Mouse (Mus musculus) brown adipose tissue, adult 24 weeks (tissue): ENCODE data around the gene Efcab8. TPM values are rescaled to one million over a fixed set of nuclear protein-coding genes. Genes with fewer than 3 reads are reported as not detected.
"Not testable (repeated sequence)": the region's sequence is repeated elsewhere in the genome, so short reads cannot be mapped to it uniquely, and the experiment has no call there.

Experiments used
- H3K27ac ChIP-seq: fragments of 200-500 bp; replicated peaks from 2 replicates; pipeline ENCODE4 v1.5.1; 2012; ENCODE audit warnings: low read depth, mild to moderate bottlenecking, low read length
- H3K4me1 ChIP-seq: fragments of 200-500 bp; 2 replicates; pipeline ENCODE4 v1.6.1; 2012; ENCODE audit warnings: low read length, mixed read lengths; ENCODE audit not compliant: control insufficient read depth, insufficient read depth, insufficient read length
- H3K4me3 ChIP-seq: fragments of 200-500 bp; 2 replicates; pipeline ENCODE4 v1.5.1; 2012; ENCODE audit warnings: low read depth, mild to moderate bottlenecking, low read length, moderate library complexity; ENCODE audit not compliant: insufficient read depth
- polyA plus RNA-seq: library from polyadenylated mRNA; stranded (reverse); fragments of >200 nt; gene quantifications from 2 replicates; pipeline ENCODE4 v1.2.4, GENCODE M21; 2012; ENCODE audit not compliant: missing spikeins, insufficient read depth, insufficient read length

Efcab8 gene
- polyA plus RNA-seq, 1 experiment = 0.63 TPM

DNA sequence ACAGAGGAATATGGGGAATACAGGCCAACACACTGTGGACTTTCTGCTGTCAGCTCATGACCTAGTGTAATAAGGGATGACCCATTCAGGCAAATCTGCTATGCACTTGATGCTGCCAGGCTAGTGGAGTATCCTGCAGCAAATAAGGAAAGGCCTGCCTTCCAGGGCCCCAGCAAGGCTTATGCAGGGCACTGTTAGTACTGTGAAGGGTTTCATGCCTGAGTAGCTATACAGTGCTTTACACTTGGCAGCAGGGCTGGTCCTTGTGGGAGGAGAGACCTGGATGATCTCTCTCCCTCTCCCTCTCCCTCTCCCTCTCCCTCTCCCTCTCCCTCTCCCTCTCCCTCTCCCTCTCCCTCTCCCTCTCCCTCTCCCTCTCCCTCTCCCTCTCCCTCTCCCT, 13.6 kb downstream of the Efcab8 start:
- Histone ChIP-seq H3K27ac (no peak overlapping the region), H3K4me1 (peaks cover 2% of the 10 kb centered on the region; the same call in 1 of the 2 replicates), H3K4me3 (no peak overlapping the region)

- Histone ChIP-seq H3K4me3 (no peak overlapping the region), H3K4me1 (peaks cover 2% of the 10 kb centered on the region; the same call in 1 of the 2 replicates), H3K27ac (no peak overlapping the region)
Measured at GRCm38 (mm10) chr2:153795090-153795489, 15.4 kb downstream of the Efcab8 start.

- not testable (repeated sequence) for H3K27ac ChIP-seq, H3K4me3 ChIP-seq, H3K4me1 ChIP-seq
Measured at GRCm38 (mm10) chr2:153807464-153807863, 27.7 kb downstream of the Efcab8 start.

DNA sequence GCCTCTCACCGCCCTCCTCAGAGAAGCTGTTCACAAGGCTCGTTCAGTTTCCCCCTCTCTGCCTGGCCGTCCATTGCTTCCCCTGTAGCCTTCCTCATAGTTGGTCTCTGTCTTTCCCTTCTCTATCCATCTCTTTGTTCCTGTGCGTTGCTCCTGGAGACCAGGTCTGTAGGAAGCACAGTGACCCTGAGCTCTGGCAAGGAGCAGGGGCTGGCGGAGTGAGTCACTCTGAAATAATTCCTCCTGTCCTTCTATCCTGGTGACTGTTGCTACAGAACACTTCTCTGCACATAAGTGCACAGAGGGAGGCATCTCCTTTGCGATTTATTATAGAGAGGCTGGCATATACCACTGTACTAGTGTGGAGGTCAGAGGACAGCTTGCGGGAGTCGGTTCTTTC, 28.4 kb downstream of the Efcab8 start:
- no peaks in the 10 kb centered on the region for H3K4me1 ChIP-seq
- no peak overlapping the region for H3K4me3 ChIP-seq
- no peak overlapping the region for H3K27ac ChIP-seq

GRCm38 (mm10) chr2:153808841-153809240, 29.1 kb downstream of the Efcab8 start:
- Histone ChIP-seq H3K4me3 (no peak overlapping the region), H3K4me1 (no peaks in the 10 kb centered on the region), H3K27ac (no peak overlapping the region)

GRCm38 (mm10) chr2:153809921-153810320, 30.2 kb downstream of the Efcab8 start:
- no peak overlapping the region for H3K27ac ChIP-seq
- no peak overlapping the region for H3K4me3 ChIP-seq
- H3K4me1 ChIP-seq = no peaks in the 10 kb centered on the region

DNA sequence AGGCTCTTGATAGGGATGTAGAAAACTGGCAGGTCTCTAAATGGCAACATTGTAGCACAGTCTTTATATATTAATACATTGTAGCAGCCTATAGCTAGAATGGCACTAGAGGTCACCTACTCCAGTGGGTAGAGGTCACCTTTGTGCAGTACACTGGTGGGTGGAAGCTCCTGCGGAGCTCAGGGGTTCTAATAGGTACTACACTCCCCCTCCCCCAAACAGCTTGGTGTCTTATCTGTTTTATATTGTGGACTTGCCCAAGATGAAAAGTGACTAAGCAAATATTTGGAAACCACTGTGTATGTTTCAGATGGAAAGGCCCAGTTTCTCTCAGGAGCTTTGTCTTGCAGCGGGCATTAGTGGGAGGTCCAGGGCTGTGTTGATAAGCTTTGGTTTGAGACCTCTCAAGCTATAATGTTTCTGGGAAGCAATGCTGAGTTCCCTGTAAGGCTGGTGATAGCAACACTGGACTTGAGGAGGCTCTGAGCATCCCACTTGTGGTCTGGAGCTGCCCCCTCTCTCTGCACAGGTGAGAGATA, 42.3 kb downstream of the Efcab8 start:
- Histone ChIP-seq H3K4me3 (no peak overlapping the region), H3K4me1 (no peaks in the 10 kb centered on the region), H3K27ac (no peak overlapping the region)

DNA sequence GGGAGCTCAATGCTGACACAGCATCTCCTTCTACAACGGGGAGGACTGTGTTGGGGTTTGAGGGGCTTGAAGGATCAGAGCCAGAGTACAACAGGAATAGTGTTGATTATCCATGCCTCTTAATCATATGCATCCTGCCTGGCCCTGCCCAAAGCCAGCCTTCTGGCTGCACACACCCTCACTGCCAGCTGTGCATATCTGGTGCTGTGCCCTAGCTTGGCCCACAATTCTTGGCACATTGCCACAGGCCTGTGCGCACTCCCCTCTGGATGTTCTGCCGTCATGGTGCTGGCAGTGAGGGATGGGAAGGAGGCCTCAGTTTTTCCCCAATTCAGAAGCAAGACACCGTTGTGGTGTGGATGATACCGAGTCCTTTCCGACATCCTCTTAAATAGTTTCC, 44.9 kb downstream of the Efcab8 start:
- H3K4me3 ChIP-seq = no peak overlapping the region
- H3K4me1 ChIP-seq = no peaks in the 10 kb centered on the region
- H3K27ac ChIP-seq = no peak overlapping the region

DNA sequence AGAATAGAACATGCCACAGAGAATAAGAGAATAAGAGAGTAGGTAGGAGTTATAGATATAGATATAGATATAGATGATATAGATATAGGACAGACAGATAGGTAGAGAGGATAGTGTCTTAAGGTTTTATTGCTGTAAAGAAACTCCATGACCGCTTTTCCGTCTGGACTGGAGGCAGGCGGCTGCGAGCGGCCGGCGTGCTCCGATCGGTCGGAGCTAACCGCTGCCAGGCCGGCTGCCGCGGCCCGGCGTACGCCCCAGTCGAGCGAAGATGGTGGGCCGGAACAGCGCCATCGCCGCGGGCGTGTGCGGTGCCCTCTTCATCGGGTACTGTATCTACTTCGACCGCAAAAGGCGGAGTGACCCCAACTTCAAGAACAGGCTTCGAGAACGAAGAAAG, 46.2 kb downstream of the Efcab8 start:
- not testable (repeated sequence) for H3K4me3 ChIP-seq, H3K27ac ChIP-seq, H3K4me1 ChIP-seq

DNA sequence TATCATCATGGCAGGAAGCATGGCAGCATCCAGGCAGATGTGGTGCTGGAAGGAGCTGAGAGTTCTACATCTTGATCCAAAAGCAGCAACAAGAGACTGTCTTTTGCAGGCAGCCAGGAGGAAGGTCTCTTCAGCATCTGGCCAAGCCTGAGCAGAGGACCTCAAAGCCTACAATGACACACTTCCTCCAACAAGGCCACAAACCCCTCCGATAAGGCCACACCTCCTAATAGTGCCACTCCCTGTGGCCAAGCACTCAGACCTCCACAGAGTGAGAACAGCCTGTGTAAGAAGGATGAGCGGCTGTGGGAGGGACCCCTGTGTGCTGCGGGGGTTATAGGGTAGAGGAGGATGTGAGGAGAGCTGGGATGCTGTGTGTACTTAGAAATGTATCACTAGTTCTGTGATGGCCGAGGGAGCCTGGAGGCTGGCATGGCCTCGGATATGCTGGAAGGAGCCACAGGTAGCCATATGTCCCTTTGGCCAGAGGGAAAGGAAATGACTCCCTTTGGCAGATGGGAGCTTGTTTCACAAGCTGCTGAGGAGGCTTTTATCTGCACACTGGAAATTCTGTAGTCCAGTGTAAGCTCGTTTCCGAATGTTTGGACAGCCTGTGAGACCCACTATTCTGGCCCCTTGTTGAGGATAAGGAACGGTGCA, 47.6 kb downstream of the Efcab8 start:
- no peaks in the 10 kb centered on the region for H3K4me1 ChIP-seq
- no peak overlapping the region for H3K27ac ChIP-seq
- H3K4me3 ChIP-seq = no peak overlapping the region

DNA sequence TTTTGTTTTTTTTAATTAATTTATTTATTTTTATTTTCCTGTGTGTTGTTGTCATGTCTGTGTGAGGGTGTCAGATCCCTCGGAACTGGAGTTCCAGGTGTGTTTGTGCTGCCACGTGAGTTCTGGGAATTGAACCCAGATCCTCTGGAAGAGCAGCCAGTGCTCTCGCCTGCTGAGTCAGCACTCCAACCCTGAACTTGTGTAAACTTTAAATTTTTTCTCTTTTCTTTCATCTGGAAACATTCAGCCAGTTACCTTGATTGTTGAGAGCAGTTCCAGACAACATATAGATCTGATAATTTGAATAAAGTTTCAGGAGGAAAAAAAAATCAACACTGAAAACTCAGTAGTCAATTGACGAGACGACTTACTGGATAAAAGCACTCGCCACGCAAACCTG, 49.0 kb downstream of the Efcab8 start:
- no peaks in the 10 kb centered on the region for H3K4me1 ChIP-seq

DNA sequence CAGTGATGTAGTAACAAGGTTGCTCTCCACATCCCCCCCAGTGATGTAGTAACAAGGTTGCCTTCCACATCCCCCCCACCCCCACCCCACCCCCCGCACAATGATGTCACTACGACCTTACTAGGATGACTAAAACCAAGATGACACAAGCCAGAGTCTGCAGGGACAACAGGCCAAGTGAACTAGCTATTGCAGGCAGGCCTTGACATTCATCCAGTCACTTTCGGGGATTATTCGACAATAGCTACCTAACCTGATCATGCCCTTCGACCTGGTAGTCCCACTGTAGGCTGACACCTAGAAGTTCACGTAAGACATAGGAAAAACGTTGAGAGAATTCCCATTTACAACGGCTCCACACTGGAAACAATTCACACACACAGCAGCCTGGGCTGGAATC, 53.6 kb downstream of the Efcab8 start:
- no peak overlapping the region for H3K27ac ChIP-seq
- H3K4me3 ChIP-seq = no peak overlapping the region
- no peaks in the 10 kb centered on the region for H3K4me1 ChIP-seq

More for the DNA sequence above, 49.0 kb downstream of the Efcab8 start:
- Histone ChIP-seq H3K27ac (no peak overlapping the region), H3K4me3 (no peak overlapping the region)

- H3K4me1 ChIP-seq = no peaks in the 10 kb centered on the region
- H3K4me3 ChIP-seq = no peak overlapping the region
- no peak overlapping the region for H3K27ac ChIP-seq
Measured at GRCm38 (mm10) chr2:153842854-153843253, 63.1 kb downstream of the Efcab8 start.

DNA sequence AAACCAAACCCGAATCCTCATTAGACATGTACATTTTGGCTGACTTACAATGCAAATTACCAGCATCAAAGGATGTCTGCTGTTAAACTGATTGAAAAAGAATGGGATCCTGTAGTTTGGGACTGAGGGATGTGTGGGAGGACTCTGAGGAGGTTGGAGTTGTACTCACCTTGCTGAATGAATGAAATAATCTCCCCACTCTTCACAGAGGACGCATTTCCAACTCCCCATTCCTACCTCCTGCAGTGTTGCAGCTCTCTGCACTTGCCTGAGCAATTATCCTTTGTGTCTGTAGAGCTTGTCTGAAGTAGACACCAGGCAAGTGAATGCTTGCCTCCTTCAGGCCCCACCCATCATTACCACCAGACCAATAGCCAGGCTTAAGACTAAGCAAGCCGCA, 68.7 kb downstream of the Efcab8 start:
- Histone ChIP-seq H3K4me1 (no peaks in the 10 kb centered on the region), H3K27ac (no peak overlapping the region), H3K4me3 (no peak overlapping the region)

GRCm38 (mm10) chr2:153850351-153851029, 70.8 kb downstream of the Efcab8 start:
- Histone ChIP-seq H3K4me1 (no peaks in the 10 kb centered on the region), H3K4me3 (no peak overlapping the region), H3K27ac (no peak overlapping the region)

GRCm38 (mm10) chr2:153851030-153851360, 71.3 kb downstream of the Efcab8 start:
- H3K27ac ChIP-seq = no peak overlapping the region
- H3K4me3 ChIP-seq = no peak overlapping the region
- no peaks in the 10 kb centered on the region for H3K4me1 ChIP-seq
